Mouse (Mus musculus) liver, embryonic 18 days (tissue): ENCODE results near the gene Shisa3. TPM values are rescaled to one million over a fixed set of nuclear protein-coding genes. Genes with fewer than 3 reads are reported as not detected.

Experiments used
- polyA plus RNA-seq: library from polyadenylated mRNA; depleted of rRNA; stranded (reverse); fragments of >200 nt; gene quantifications from 2 replicates; pipeline ENCODE4 v1.2.3, GENCODE M21; 2012; rRNA removed

Gene Shisa3
- 0.30 and 0.34 TPM in 2 replicates for polyA plus RNA-seq

GRCm38 (mm10) chr5:67607804-67608673 is at the start of gene Shisa3:
TSS of gene Shisa3 (plus strand) at chr5:67607882.

Other genes starting within 250 kb of the Shisa3 start
- 0.19 and 0.21 TPM in 2 replicates for gene Bend4, start 179.6 kb upstream of the Shisa3 start, polyA plus RNA-seq
- gene Atp8a1, start 239.6 kb downstream of the Shisa3 start, polyA plus RNA-seq = 11.4 and 13.1 TPM in 2 replicates